Mouse (Mus musculus) liver, adult 2 months (tissue): ENCODE data around the gene Kirrel. TPM values are rescaled to one million over a fixed set of nuclear protein-coding genes. Genes with fewer than 3 reads are reported as not detected.

Experiments
- DNase-seq: peaks from one replicate; pipeline ENCODE4 v3.0.0-alpha.2; 2011; ENCODE audit warnings: low read depth, low spot score; ENCODE audit errors: extremely low read depth
- H3K27ac ChIP-seq: fragments of 200-500 bp; replicated peaks from 2 replicates; pipeline ENCODE4 v1.5.1; 2012; ENCODE audit warnings: low read depth, mild to moderate bottlenecking, control low read depth, inconsistent platforms, low read length; ENCODE audit not compliant: insufficient read depth
- H3K27me3 ChIP-seq: fragments of 200-500 bp; 2 replicates; pipeline ENCODE4 v1.6.1; 2012; ENCODE audit warnings: mild to moderate bottlenecking, moderate library complexity, low read length, inconsistent platforms; ENCODE audit not compliant: control insufficient read depth, insufficient read depth
- H3K36me3 ChIP-seq: fragments of 200-500 bp; 2 replicates; pipeline ENCODE4 v1.6.1; 2012; ENCODE audit warnings: low read length, inconsistent platforms; ENCODE audit not compliant: control insufficient read depth, insufficient read depth
- H3K4me1 ChIP-seq: fragments of 200-500 bp; 2 replicates; pipeline ENCODE4 v1.6.1; 2011; ENCODE audit warnings: low read length; ENCODE audit not compliant: control insufficient read depth, insufficient read depth
- H3K4me3 ChIP-seq: fragments of 200-500 bp; 2 replicates; pipeline ENCODE4 v1.5.1; 2011; ENCODE audit warnings: low read depth, mild to moderate bottlenecking, control low read depth, low read length, moderate library complexity; ENCODE audit not compliant: insufficient read depth
- H3K79me2 ChIP-seq: fragments of 200-500 bp; 2 replicates; pipeline ENCODE4 v1.6.1; 2012; ENCODE audit warnings: inconsistent platforms, mild to moderate bottlenecking, low read length, moderate library complexity; ENCODE audit not compliant: control insufficient read depth, insufficient read depth
- H3K9ac ChIP-seq: fragments of 200-500 bp; 2 replicates; pipeline ENCODE4 v1.6.1; 2012; ENCODE audit warnings: low read depth, mild to moderate bottlenecking, control low read depth, inconsistent platforms, low read length
- CTCF ChIP-seq: fragments of 200-500 bp; IDR thresholded peaks from 2 replicates; pipeline ENCODE4 v1.5.1; 2011; ENCODE audit warnings: low read depth, low read length, control low read depth
- POLR2A ChIP-seq: fragments of 200-500 bp; IDR thresholded peaks from 2 replicates; pipeline ENCODE4 v1.6.1; 2011; ENCODE audit warnings: low read length, control low read depth; ENCODE audit not compliant: insufficient read depth; ENCODE audit errors: extremely low read depth
- WGBS: fragments of 180-500 bp; shearing (Covaris S2); methylation state at CpG from one replicate; pipeline ENCODE4 v1.1.7; 2018; 5-methylcytosine and 5-hydroxymethylcytosine counted together
- polyA plus RNA-seq: library from polyadenylated mRNA; depleted of rRNA; stranded (reverse); fragments of >200 nt; gene quantifications from 2 replicates; pipeline ENCODE4 v1.2.3, GENCODE M21; 2012
- total RNA-seq: library from RNA; depleted of rRNA; stranded (reverse); fragments of >200 nt; gene quantifications from 2 replicates; pipeline ENCODE4 v1.2.3, GENCODE M21; 2014

Kirrel gene
- total and polyA plus RNA-seq, 2 experiments, result 0.46 to 0.81 TPM

- no peak overlapping the region for H3K9ac ChIP-seq
- no peak overlapping the region for H3K4me3 ChIP-seq
- H3K79me2 ChIP-seq, result no peaks in the 10 kb centered on the region
- H3K27me3 ChIP-seq, result no peaks in the 10 kb centered on the region
- H3K27ac ChIP-seq, result no peak overlapping the region
- no peak for DNase-seq
- no peaks in the 10 kb centered on the region for H3K36me3 ChIP-seq
- 67% methylated on average over 1 of the region's 1 CpGs for WGBS
- no peaks in the 10 kb centered on the region for H3K4me1 ChIP-seq
- TF ChIP-seq POLR2A (no peak), CTCF (no peak)
Observed at GRCm38 (mm10) chr3:87053939-87054338, 120.6 kb downstream of the Kirrel start.

DNA sequence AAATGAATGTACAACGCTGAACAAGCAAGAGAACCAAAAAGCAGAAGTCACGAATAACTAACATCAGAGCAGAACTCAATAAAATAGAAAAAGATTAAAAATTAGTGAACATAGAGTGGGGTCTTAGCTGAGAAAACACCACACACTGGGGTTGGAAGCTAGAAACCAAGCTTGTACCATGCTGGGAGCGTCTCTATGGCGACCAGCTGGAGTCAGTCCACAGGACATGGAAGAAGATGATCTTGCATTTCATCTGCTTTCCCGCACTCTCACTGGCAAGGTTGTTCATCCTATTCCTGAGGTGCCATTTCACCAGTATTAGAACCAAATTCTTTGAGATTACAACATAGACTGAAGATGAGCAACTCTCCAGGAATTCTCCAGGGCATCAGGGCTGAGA is 126.7 kb downstream of the Kirrel start:
- no peaks in the 10 kb centered on the region for H3K4me1 ChIP-seq
- no peak overlapping the region for H3K9ac ChIP-seq
- no peaks in the 10 kb centered on the region for H3K27me3 ChIP-seq
- H3K4me3 ChIP-seq, result no peak overlapping the region
- no peak for DNase-seq
- H3K79me2 ChIP-seq, result no peaks in the 10 kb centered on the region
- H3K36me3 ChIP-seq, result no peaks in the 10 kb centered on the region
- TF ChIP-seq POLR2A, result no peak
- no peak for TF ChIP-seq CTCF
- 93% methylated on average over 5 of the region's 5 CpGs for WGBS
- no peak overlapping the region for H3K27ac ChIP-seq

- no peak for DNase-seq
- WGBS, result 68% methylated on average over 2 of the region's 2 CpGs
Observed at GRCm38 (mm10) chr3:87041733-87042132, 132.8 kb downstream of the Kirrel start.

DNA sequence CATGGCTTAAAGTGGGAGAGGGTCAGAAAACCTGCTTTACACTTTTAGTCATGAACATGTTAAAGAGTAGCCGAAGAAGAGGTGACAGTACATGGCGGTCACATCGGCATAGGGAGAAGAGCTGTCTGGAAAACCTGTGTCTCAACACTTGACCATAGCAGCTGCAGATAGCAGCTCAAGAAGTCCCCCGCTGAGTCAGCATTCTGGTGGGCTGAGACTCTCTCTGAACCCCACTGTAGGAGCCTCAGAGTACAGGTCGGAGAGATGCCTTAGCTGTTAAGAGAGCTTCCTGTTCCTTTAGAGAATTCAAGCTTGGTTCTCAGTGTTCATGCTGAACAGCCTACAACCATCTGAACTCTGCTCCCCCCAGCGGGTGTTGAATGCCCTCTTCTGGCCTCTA is 136.0 kb downstream of the Kirrel start:
- DNase-seq, result no peak
- Histone ChIP-seq H3K9ac (no peak overlapping the region), H3K36me3 (no peaks in the 10 kb centered on the region), H3K4me3 (no peak overlapping the region), H3K4me1 (no peaks in the 10 kb centered on the region), H3K27me3 (no peaks in the 10 kb centered on the region), H3K27ac (no peak overlapping the region), H3K79me2 (no peaks in the 10 kb centered on the region)
- 88% methylated on average over 6 of the region's 6 CpGs for WGBS
- no peak for TF ChIP-seq POLR2A
- TF ChIP-seq CTCF, result no peak

More at GRCm38 (mm10) chr3:87041733-87042132, 132.8 kb downstream of the Kirrel start:
- Histone ChIP-seq H3K27me3 (no peaks in the 10 kb centered on the region), H3K36me3 (no peaks in the 10 kb centered on the region), H3K27ac (no peak overlapping the region), H3K4me1 (no peaks in the 10 kb centered on the region), H3K79me2 (no peaks in the 10 kb centered on the region), H3K9ac (no peak overlapping the region), H3K4me3 (no peak overlapping the region)
- no peak for TF ChIP-seq CTCF

GRCm38 (mm10) chr3:87034061-87034460 is 140.5 kb downstream of the Kirrel start:
- no peaks in the 10 kb centered on the region for H3K36me3 ChIP-seq
- no peaks in the 10 kb centered on the region for H3K4me1 ChIP-seq
- no peak for DNase-seq
- no peak overlapping the region for H3K9ac ChIP-seq
- 85% methylated on average over 4 of the region's 4 CpGs for WGBS
- H3K79me2 ChIP-seq, result no peaks in the 10 kb centered on the region
- no peak for TF ChIP-seq CTCF
- no peak for TF ChIP-seq POLR2A
- no peaks in the 10 kb centered on the region for H3K27me3 ChIP-seq
- H3K4me3 ChIP-seq, result no peak overlapping the region
- no peak overlapping the region for H3K27ac ChIP-seq

- no peak overlapping the region for H3K27ac ChIP-seq
- TF ChIP-seq POLR2A, result no peak
- TF ChIP-seq CTCF, result peak; percentile 81
- H3K9ac ChIP-seq, result no peak overlapping the region
- no peaks in the 10 kb centered on the region for H3K79me2 ChIP-seq
- no peaks in the 10 kb centered on the region for H3K27me3 ChIP-seq
- no peaks in the 10 kb centered on the region for H3K36me3 ChIP-seq
- no peaks in the 10 kb centered on the region for H3K4me1 ChIP-seq
- 24% methylated on average over 8 of the region's 8 CpGs for WGBS
- no peak overlapping the region for H3K4me3 ChIP-seq
- peak; percentile 31 for DNase-seq
Observed at GRCm38 (mm10) chr3:87033357-87033756, 141.2 kb downstream of the Kirrel start.
